Mouse (Mus musculus): ENCODE measurements around the gene Cul4a.

Gene Cul4a

GRCm38 (mm10) chr8:13139641-13140182 is 34.3 kb downstream of the Cul4a start:
- no peak for DNase-seq (ENCODE audit: low read depth)

DNA sequence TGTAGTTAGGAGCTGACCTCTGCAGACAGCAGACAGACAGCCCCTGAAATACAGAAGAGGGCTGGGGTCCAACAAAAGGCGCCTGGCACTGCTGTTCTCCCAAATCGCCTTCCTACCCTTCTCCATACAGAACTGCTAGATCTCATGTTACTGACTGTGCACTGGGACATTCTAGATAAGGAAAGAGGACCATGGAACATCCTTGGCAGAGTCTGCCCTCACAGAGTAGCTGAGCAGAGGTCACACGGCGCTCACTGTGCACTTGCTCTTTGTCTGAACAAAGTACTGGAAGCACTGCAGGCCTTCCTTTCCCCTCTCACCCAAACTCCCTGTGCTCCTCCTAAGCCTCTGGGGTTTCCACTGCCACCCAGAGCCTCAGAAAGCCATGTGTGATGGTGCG is 36.3 kb downstream of the Cul4a start:
- no peak for DNase-seq (ENCODE audit: low read depth)

DNA sequence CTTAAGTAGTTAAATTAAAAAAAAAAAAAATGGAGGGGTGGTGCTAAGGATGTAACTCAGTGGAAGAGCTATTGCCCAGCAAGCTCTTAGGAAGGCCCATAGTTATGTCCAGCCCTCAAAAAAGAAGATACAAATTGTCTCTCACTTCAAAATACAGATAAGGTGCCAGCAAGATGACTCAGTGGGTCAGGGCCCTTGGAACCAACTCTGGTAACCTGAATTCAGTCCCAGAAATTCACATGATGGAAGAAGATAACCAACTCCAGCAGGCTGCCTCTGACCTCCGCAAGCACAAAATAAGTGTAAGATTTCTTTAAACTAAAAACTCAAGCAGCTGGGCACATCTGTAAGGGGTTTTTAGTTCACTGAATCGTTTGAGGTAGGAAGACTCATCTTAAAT is 43.1 kb downstream of the Cul4a start:
- peak; percentile 14 for DNase-seq (ENCODE audit: low read depth)

DNA sequence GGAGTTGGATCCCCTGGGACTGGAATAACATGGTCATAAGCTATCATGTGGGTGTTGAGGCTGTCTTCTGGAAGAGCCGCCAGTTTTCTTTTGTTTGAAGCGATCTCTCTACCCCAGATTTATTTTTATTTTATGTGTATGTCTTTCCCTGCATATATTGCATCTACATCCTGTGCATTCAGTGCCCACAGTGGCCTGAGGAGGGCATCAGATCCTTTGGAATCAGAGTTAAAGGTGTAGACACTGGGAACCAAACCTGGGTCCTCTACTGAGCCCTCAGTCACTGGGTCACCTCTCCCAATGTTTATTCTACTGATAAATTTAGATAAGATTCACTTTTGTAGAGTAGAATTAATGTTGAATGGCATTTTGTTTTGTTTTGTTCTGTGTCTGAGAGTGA is 43.9 kb downstream of the Cul4a start:
- no peak for DNase-seq (ENCODE audit: low read depth)

- DNase-seq (ENCODE audit: low read depth), result no peak
Observed at GRCm38 (mm10) chr8:13149866-13150265, 44.4 kb downstream of the Cul4a start.

GRCm38 (mm10) chr8:13150929-13151328 is 45.5 kb downstream of the Cul4a start:
- DNase-seq (ENCODE audit: low read depth), result no peak

DNA sequence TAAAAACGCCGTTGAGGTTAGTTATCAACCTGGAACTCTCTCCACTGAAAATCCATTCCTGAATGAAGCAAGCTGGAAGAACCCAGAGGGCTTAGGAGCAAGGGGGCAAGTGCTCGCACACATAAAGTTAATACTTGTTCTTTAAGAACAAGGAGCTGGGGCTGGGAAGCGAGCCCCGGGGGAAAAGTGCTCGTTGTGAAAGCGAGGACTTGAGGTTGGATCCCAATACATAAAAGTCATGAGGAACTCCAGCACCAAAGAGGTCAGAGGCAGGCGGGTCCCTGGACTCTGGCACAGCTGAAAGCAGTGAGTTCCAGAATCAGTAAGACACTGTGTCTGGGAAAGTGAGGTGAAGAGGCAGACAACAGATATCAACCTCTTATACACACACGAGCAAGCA is 48.7 kb downstream of the Cul4a start:
- no peak for DNase-seq (ENCODE audit: low read depth)

DNA sequence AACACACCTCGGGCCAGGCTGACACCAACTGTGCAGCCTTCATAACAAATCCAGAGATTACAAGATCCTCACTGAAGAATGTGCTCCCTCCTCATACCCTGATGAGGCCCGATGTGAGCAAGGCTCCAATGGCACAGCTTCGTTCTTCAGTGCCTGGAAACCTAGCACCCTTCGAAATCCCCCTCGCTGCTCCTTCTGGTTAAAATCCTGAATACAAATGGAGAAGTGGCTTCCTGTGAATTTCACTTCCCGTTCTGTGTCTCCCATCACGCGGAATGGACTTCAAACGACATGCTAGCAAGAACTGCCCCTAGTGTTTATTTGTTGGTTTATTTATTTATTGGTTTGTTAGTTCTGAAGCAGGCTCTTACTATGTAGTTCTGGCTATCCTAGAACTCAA is 49.9 kb downstream of the Cul4a start:
- no peak for DNase-seq (ENCODE audit: low read depth)

GRCm38 (mm10) chr8:13156327-13157097 is 51.1 kb downstream of the Cul4a start:
- no peak for DNase-seq (ENCODE audit: low read depth)

- peak; percentile 92 for DNase-seq (ENCODE audit: low read depth)
Observed at GRCm38 (mm10) chr8:13158718-13159376, 53.4 kb downstream of the Cul4a start, which contains the start of gene Lamp1. Lamp1 (plus strand) TSS chr8:13159161.

DNA sequence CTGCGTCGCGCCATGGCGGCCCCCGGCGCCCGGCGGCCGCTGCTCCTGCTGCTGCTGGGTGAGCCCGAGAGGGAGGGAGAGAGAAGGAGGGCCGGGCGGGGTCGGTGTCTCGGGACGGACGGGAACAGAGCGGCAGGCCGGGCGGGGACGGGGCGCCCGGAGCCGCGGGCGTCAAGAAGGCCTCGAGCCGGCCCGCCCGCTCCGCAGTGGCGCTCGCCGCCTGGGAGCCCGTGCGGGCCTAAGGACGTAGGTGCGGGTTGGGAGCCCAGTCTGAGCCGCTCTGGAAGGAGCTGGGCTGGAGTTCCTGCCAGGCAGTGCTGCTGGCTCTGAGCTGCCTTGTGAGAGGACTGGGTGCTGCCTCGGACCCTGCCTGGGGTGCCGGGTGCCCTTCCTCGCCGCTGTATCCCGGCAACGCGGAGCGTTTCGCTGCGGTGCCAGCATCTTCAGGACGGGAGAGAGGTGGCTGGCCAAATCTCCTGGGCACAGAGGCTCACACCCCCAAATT is 54.0 kb downstream of the Cul4a start:
- DNase-seq (ENCODE audit: low read depth), result no peak

GRCm38 (mm10) chr8:13160691-13161090 is 55.3 kb downstream of the Cul4a start:
- no peak for DNase-seq (ENCODE audit: low read depth)

DNA sequence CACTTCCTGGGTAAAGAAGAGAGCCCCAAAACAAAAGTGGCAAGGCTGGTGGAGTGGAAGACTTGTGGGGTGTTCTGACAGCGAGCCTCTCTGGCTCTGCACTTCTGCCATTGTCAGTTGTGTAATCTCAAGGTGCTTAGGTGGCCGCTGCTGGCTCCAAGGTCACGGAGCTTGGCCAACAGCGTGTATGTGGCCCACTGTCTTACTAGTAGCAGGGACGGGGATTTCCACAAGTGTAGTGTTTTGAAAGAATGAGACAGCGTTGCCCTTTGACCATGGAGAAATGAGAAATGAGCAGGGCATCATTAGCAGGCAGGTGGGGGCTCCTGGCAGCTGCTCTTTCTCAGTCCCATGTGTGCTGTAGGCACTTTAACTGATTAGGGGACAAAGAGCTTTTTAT is 56.7 kb downstream of the Cul4a start:
- no peak for DNase-seq (ENCODE audit: low read depth)

DNA sequence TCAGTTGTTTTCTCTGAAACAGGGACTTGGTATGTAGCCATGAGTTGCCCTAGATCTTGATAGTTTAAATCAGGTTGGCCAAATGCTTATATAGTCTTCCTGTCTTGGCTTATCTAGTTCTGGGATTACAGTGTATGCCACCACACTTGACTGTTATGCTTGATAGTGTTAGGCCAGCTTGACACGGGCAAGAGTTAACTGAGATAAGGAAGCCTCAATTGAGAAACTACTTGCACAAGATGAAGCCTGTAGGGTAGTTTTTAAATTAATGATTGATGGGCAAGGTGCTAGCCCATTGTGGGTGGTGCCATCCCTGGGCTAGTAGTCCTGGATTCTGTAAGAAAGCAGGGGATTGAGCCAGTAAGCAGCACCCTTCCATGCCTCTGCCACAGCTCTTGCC is 58.1 kb downstream of the Cul4a start:
- DNase-seq (ENCODE audit: low read depth), result no peak

GRCm38 (mm10) chr8:13164361-13164760 is 58.9 kb downstream of the Cul4a start:
- no peak for DNase-seq (ENCODE audit: low read depth)

DNA sequence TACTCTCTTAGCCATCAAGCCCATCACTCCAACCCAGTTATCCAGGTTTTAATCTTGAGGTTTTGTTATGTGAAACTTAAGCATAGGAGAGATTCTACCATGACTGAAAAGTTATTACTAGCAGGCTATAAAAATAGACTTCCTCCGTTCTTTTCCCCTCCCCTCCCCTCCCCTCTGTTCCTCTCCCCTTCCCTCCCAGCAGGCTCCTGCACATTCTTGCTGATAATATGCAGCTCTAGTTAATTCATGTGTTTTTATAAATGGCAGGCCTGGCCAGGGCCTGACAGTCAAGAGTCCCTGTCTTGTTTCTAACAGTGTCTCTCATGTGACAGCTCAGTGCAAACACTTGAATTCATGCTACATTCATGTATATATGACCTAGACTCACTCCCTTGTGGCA is 65.1 kb downstream of the Cul4a start:
- DNase-seq (ENCODE audit: low read depth), result no peak

GRCm38 (mm10) chr8:13174305-13174704 is 68.9 kb downstream of the Cul4a start:
- no peak for DNase-seq (ENCODE audit: low read depth)

DNA sequence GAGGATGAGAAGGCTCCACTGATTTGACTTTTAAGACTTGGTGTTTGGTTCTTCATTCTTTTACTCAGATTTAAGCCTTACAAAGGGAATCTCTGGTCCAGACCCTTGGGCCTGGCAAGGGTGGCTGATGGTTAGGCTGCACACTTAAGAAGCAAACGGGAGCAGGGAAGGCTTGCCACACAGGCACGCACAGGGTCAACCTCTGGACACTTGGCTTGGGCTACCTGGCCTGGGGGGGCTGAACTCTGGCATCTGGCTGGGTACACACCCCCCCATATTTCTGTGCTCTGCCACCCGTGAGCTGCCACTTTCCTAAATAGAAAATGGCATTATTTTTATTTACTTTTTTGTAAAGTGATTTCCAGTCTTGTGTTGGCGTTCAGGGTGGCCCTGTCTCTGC is 69.4 kb downstream of the Cul4a start:
- DNase-seq (ENCODE audit: low read depth), result no peak

DNA sequence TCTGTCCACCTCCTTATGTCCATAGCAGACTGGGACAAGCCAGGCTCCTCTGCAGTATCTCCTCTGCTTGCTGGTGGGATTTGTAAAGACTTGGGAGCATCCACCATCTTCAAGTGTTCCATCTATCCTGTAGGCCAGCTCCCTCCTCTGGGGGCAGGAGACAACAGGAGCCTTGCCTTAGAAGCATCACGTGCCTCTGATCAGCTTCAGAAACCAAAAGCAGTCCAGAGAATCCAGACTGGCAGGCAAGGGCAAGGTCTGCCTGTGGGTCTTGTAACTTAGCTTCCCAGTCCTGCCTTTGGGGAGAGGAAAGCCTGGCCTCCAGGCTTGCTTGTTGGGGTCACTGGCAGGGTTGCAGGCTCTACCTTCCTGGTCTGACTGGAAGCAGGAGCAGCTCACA is 70.2 kb downstream of the Cul4a start:
- DNase-seq (ENCODE audit: low read depth), result no peak

DNA sequence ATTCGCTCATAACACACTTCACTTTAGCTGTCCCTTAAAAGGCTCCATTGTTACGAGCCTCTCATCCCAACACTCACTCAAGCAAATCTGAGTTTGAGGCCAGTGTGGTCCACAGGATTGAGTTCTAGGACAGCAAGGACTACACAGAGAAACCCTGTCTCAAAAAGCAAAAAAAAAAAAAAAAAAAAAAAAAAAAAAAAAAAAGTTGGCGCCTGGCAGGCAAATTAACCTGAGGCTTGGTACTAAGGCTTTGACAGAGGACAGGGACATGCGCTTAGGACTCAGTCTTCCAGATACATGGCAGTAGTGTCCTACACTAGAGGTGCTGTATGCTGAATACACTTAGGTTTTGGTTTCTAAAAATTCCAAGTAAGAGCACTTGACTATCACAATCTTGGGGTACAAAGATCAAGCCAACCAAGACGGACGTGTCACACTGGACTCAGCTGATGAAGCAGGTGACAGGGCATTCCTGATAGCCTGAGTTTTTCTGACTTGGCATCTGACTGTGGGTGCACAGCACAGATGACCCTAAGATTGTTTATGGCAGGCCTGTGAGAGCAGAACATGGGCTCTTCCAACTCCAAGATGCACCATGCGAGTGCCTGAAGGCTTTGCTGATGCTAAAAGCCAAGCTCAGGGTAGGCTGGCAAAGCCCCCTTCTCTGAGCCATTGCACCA is 71.9 kb downstream of the Cul4a start:
- DNase-seq (ENCODE audit: low read depth), result no peak

GRCm38 (mm10) chr8:13178137-13178536 is 72.7 kb downstream of the Cul4a start:
- no peak for DNase-seq (ENCODE audit: low read depth)

DNA sequence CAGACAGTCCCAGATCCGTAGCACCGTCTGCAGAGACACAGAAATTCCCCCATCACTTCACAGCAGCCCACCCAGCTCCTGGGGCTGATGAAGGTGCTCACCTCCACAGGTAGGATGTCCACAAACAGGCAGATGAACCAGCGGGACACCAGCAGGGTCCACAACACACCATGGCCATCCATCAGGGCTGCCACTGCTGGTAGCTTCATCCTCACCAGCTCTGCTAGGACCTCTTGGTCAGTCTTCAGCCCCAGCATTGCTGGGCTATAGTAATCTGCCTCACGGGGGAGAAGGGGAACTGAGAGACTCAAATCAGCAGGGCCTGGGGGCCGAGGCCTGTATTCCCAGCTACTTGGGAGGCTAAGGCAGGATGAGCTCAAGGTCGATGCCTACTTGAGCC is 74.1 kb downstream of the Cul4a start:
- no peak for DNase-seq (ENCODE audit: low read depth)

DNA sequence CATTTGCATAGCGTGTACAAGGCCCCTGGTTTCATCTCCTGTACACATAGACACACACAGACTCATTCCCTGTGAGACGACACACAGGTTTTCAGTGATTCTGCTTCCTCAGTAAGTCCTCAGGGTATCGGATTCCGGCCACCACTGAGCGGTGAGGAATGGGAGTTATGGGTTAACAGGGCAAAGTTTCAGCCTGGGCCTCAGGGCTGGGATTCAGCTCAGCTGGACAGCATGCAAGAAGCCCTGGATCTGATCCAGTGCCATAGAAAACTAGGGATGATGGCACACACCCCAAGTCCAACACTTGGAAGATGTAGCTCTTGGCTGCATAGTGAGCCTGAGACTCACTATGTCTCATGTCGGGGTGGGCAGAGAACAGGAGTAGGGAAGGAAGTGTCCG is 74.5 kb downstream of the Cul4a start:
- DNase-seq (ENCODE audit: low read depth), result no peak

Measured in fibroblast of lung, adult 2 months (primary cell).